Mouse (Mus musculus) thymus, adult 2 months (tissue): ENCODE results near the gene Pik3ap1. TPM values are rescaled to one million over a fixed set of nuclear protein-coding genes. Genes with fewer than 3 reads are reported as not detected.

Experiments used
- DNase-seq: peaks from one replicate; pipeline ENCODE4 v3.0.0; 2021
- H3K27ac ChIP-seq: fragments of 200-500 bp; 2 replicates; pipeline ENCODE4 v1.5.1; 2012; ENCODE audit warnings: low read length, control low read depth; ENCODE audit not compliant: control insufficient read depth, insufficient read depth
- H3K27me3 ChIP-seq: fragments of 200-500 bp; 2 replicates; pipeline ENCODE4 v1.6.1; 2012; ENCODE audit warnings: mild to moderate bottlenecking, low read length, moderate library complexity, mixed read lengths; ENCODE audit not compliant: control insufficient read depth, insufficient read depth
- H3K36me3 ChIP-seq: fragments of 200-500 bp; 2 replicates; pipeline ENCODE4 v1.6.1; 2012; ENCODE audit warnings: mild to moderate bottlenecking, low read length, moderate library complexity; ENCODE audit not compliant: control insufficient read depth, insufficient read depth
- H3K4me1 ChIP-seq: fragments of 200-500 bp; replicated peaks from 2 replicates; pipeline ENCODE4 v1.6.1; 2012; ENCODE audit warnings: low read length; ENCODE audit not compliant: control insufficient read depth, insufficient read depth
- H3K4me3 ChIP-seq: fragments of 200-500 bp; 2 replicates; pipeline ENCODE4 v1.5.1; 2012; ENCODE audit warnings: mild to moderate bottlenecking, low read length, control low read depth, moderate library complexity; ENCODE audit not compliant: control insufficient read depth, insufficient read depth
- CTCF ChIP-seq: fragments of 200-500 bp; IDR thresholded peaks from 2 replicates; pipeline ENCODE4 v1.5.1; 2012; ENCODE audit warnings: mild to moderate bottlenecking, control low read depth, low read length, moderate library complexity, borderline replicate concordance; ENCODE audit not compliant: control insufficient read depth, poor library complexity, insufficient read depth; ENCODE audit errors: extremely low read depth
- POLR2A ChIP-seq: fragments of 200-500 bp; IDR thresholded peaks from 2 replicates; pipeline ENCODE4 v1.6.1; 2012; ENCODE audit warnings: mild to moderate bottlenecking, low read length, control low read depth, moderate library complexity; ENCODE audit not compliant: control insufficient read depth, poor library complexity, insufficient read depth; ENCODE audit errors: extremely low read depth
- WGBS: fragments of 180-500 bp; shearing (Covaris S2); methylation state at CpG from one replicate; pipeline ENCODE4 v1.1.7; 2018; 5-methylcytosine and 5-hydroxymethylcytosine counted together
- polyA plus RNA-seq: library from polyadenylated mRNA; depleted of rRNA; stranded (reverse); fragments of >200 nt; gene quantifications from 2 replicates; pipeline ENCODE4 v1.2.3, GENCODE M21; 2012

Pik3ap1 gene
- polyA plus RNA-seq, 1 experiment = 10.0 TPM

- TF ChIP-seq POLR2A (no peak), CTCF (no peak)
- no peaks in the 10 kb centered on the region for H3K4me1 ChIP-seq
- no peaks in the 10 kb centered on the region for H3K36me3 ChIP-seq
- no peak overlapping the region for H3K27ac ChIP-seq
- H3K27me3 ChIP-seq = no peaks in the 10 kb centered on the region
- H3K4me3 ChIP-seq = no peak overlapping the region
- DNase-seq = no peak
- WGBS = 90% methylated on average over 9 of the region's 9 CpGs
These were observed 114.7 kb downstream of the Pik3ap1 start for GRCm38 (mm10) chr19:41270151-41270727.

- 84% methylated on average over 8 of the region's 8 CpGs for WGBS
- H3K4me3 ChIP-seq = no peak overlapping the region
- H3K36me3 ChIP-seq = no peaks in the 10 kb centered on the region
- H3K4me1 ChIP-seq = peaks cover 5% of the 10 kb centered on the region
- DNase-seq = no peak
- no peaks in the 10 kb centered on the region for H3K27me3 ChIP-seq
- H3K27ac ChIP-seq = no peak overlapping the region
- TF ChIP-seq POLR2A (no peak), CTCF (no peak)
These were observed 118.5 kb downstream of the Pik3ap1 start for GRCm38 (mm10) chr19:41266251-41266901.

DNA sequence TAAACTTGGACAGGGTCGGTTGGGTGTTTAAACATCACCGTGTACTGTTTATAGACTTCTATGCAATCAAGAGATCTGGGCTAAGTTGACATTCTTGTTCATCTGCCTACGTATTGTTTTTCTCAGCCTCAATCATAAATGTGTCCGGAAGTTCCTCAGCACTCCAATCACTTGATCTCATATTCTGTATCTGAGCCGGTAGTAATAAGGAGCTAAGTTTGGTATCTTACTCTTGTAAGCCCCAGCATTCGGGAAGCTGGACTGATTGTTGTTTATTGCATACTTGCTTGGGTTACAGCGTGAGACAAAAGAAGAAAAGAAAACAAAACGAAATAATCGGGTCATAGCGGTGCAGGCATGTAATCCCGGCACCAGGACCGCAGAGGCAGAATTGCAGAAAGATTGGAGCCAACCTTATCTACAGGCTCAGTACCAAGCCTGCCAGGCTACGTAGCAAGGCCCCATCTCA lies 120.5 kb downstream of the Pik3ap1 start:
- 20% methylated on average over 13 of the region's 13 CpGs for WGBS
- peak overlapping the region; percentile 99 for H3K4me3 ChIP-seq
- peak overlapping the region; percentile 84 for H3K27ac ChIP-seq
- no peak for DNase-seq
- peaks cover 12% of the 10 kb centered on the region for H3K4me1 ChIP-seq
- H3K27me3 ChIP-seq = no peaks in the 10 kb centered on the region
- H3K36me3 ChIP-seq = no peaks in the 10 kb centered on the region
- no peak for TF ChIP-seq POLR2A
- TF ChIP-seq CTCF = no peak

- peak within 1 kb of the TSS; percentile 84 for H3K27ac ChIP-seq
- no peaks in the 10 kb centered on the region for H3K27me3 ChIP-seq
- WGBS = 1% methylated on average over 93 of the region's 98 CpGs
- H3K4me3 ChIP-seq = peak within 1 kb of the TSS; percentile 99
- DNase-seq = peak; percentile 84
- peaks cover 14% of the 10 kb centered on the region for H3K4me1 ChIP-seq
- TF ChIP-seq POLR2A (peak; percentile 99), CTCF (0 out of 2 replicates have a peak, but pooled peaks have one; percentile 29)
- no peaks in the 10 kb centered on the region for H3K36me3 ChIP-seq
These were observed 121.1 kb downstream of the Pik3ap1 start, which contains the start of gene Tm9sf3 for GRCm38 (mm10) chr19:41263630-41264295. Gene Tm9sf3, minus strand, starts transcription at chr19:41263997.

DNA sequence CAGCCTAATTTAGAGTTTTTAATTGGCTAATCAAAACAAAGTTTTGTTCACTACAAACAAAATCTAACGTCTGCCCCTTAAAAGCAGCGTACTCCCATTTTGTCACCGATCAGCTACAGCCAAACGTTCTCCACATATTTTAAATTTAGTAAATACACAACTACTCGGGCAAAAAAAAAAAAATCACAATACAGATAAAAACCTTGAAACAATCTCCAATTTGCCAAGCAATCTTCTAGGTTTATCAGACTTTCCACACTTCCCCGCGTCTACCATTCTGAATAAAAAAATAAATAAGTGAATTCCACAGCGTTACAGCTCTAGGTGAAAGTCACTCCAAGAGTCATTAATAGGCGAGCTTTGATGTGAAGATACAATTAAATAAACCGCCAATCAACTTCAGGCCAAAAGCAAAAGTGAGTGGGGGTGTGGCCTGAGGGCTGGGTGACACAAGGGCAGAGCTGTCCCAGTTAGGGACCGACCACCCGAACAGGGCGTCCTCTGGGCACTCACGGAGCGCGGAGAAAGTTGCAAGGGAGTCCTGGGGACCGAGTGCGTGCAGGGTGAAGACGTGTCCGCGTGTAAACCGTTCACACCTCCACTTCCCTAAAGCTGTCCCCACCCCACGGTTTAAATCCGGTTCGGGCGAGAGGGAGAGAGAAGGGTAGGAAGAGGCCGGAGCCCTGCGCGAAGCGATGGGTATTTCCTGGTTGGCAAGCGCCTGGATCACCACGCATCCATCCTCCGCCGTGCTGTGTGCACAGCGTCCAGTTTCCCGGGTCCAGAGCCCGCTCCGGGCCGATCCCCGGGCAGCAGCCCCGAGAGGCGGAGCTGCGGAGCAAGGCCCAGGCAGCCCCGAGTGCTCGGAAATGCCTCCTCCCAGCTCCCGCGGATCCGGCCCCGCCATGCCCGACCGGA lies 121.9 kb downstream of the Pik3ap1 start:
- peaks cover 14% of the 10 kb centered on the region for H3K4me1 ChIP-seq
- no peaks in the 10 kb centered on the region for H3K36me3 ChIP-seq
- H3K27me3 ChIP-seq = no peaks in the 10 kb centered on the region
- peak overlapping the region; percentile 99 for H3K4me3 ChIP-seq
- TF ChIP-seq POLR2A = no peak
- no peak; the same call in 1 of the 2 replicates for TF ChIP-seq CTCF
- peak overlapping the region; percentile 48; the same call in 1 of the 2 replicates for H3K27ac ChIP-seq
- 4% methylated on average over 51 of the region's 51 CpGs for WGBS
- peak; percentile 73 for DNase-seq
